Mouse (Mus musculus): ENCODE results near the gene Erc2.

Erc2 gene

DNA sequence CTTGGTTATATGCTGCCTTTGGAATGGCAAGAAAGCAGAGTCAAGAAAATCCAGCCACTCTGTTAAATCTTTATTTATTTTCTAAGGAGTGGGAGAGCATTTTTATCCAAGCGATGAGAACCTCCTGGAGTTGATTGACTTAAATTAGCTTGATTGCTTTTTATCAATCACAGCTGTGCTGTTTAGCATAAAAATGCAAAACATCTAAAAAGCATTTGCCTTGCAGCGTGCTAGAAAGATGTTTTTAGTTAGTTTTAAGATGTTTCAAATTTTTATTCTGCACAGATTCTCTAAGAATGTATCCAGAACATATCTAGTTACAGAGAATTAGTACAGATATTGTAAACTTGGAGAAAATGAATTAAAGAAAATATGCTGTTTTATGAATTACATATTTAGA, 315.7 kb downstream of the Erc2 start:
- DNase-seq (ENCODE audit: low read depth), result no peak

DNA sequence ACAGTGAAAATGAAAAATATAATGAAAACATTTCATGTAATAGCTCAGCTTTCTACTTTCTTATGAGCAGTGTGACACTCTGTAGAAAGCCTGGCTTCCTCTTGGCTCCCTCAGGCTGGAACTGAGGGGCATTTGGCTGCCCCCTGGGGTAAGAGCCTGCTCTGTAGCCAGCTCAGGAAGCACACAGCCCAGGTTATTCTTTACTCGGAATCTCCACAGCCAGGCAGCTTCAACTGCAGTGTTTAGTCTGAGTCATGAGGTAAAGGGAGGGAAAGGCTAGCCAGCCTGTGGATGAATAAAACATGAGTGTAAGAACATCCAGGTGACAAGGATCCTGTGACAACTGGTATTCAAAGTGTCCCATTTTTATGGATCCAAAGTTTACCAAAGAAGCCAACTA, 323.0 kb downstream of the Erc2 start:
- no peak for DNase-seq (ENCODE audit: low read depth)

- DNase-seq (ENCODE audit: low read depth), result no peak
Observed at GRCm38 (mm10) chr14:27946211-27946610, 324.0 kb downstream of the Erc2 start.

GRCm38 (mm10) chr14:27948391-27948790, 326.2 kb downstream of the Erc2 start:
- peak; percentile 6 for DNase-seq (ENCODE audit: low read depth)

GRCm38 (mm10) chr14:27953814-27954213, 331.6 kb downstream of the Erc2 start:
- no peak for DNase-seq (ENCODE audit: low read depth)

DNA sequence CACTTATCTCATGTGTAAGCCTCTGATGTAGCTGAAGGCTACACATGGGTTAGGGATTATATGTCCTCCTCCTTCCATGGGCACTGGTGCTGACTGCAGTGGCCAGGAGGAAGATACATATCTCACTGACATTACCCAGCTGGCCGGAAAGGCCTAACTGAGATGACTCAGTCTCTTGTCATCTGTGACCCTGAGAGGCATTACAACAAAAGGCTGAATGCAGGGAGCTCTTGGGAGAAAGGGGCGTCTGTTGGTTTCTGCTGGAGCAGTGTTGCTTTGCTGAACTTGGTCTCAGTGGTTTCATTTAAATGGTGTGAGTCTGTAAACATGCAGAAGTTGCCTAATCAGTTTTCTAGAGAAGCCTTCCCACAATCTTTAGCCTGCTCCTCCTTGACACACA, 334.6 kb downstream of the Erc2 start:
- DNase-seq (ENCODE audit: low read depth), result no peak

- DNase-seq (ENCODE audit: low read depth), result no peak
Observed at GRCm38 (mm10) chr14:27973701-27974100, 351.5 kb downstream of the Erc2 start.

DNA sequence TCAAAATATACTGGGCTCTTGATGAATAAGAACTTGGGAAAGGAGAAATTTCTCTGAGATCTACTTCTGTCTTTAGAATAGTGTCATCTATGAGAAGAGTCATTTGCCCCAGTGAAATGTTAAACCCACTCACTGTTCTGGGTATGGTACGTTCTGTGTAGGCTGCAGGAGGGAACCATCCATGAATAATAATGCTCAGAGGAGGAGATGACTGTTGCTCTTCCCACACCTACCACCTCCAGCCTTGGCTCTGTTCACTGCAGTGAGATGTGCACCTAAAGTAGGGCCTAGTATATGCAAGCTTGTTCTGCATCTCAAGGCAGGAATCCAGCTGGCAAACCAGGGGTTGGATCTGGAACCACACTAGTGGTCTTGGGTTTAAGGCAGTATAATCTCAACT, 353.4 kb downstream of the Erc2 start:
- no peak for DNase-seq (ENCODE audit: low read depth)

GRCm38 (mm10) chr14:27984758-27985157, 362.5 kb downstream of the Erc2 start:
- no peak for DNase-seq (ENCODE audit: low read depth)

- DNase-seq (ENCODE audit: low read depth), result no peak
Observed at GRCm38 (mm10) chr14:27985201-27985600, 363.0 kb downstream of the Erc2 start.

DNA sequence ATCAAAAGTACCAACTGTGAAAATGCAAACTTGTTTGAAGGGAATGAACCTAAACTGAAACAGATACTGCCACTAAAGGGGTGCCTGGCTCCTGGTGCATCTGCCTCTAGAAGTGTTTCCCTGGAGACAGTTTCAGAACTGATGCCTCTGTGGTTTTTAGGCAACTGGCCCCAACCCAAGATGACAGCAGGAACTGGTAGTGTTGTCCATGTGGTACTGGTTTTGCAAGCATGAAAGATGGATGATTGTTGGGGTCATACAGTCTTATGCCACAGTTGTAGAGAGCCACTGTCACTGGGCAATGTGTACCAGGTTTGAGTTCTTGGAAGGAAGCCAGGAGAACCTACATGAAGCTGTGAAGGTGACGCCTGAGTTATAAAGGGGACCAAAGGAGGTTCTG, 365.2 kb downstream of the Erc2 start:
- no peak for DNase-seq (ENCODE audit: low read depth)

DNA sequence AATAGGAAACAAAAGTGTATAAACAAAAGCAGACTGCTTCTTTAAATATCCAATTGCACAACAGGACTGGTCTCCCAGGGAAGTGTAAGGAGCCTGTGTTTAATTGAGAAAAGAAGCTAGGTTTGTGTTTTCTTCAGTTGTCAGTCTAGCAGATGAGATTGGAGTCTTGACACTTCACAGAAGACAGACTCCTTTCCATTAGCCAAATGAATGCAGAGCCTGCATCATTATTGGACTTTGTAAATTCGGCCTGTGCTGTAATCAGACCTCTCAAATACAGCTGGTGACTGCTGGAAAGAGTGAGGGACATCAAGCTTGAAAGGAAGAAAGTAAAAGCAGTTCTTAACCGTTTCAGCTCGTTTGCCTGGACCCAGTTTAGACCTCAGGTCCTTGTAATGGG, 376.3 kb downstream of the Erc2 start:
- no peak for DNase-seq (ENCODE audit: low read depth)

DNA sequence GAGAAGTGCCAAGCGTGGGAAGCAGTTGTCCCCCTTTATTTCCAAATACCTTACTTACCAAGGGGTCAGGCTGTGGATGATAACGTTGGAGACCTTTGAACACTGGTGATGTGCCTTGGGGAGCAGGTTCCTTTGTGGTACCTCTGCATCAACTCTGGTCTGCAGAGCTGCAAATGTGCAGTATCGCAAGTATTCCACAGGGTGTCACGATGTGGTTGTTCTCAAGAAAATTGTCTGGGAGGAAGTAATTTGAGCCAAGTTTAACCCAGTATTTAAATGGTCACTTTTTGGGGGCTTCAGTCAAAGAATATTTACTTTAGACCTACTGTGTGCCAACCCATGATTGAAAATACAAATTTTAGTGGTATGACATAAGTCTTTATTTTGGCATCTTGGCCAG, 381.8 kb downstream of the Erc2 start:
- no peak for DNase-seq (ENCODE audit: low read depth)

DNA sequence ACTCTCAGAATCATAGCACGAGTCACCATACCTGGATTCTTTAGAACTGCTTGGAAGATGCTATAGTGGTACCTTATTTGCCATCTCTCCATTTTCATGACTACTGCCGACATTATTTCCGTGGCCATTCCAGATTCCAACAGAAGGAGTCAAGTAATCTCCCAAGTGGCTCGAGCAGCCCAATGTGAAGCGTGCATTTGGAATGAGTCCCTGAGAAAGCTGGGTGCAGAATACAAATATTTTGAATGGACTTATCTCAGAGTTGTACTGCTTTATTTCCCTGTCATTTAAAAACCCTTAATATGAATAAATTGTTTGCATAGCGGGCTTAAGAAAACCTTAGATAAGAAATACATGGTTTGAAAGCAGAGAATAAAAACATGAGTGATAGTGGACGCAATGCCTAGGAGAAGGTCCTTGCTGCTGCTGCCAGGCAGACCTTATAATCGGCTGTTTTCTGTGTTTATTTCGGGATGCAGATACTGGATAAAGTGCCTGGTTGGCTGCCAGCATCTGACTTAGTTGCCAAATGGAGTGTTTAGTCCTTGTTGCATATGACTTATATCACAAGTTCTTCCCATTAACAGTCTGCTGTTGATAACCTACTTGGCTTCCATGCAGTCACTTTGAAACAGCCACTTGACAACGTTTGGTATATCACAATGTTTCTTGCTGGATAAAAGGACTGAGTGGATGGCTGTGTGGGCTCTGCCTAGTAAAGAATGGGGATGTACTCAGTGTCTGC, 388.5 kb downstream of the Erc2 start:
- no peak for DNase-seq (ENCODE audit: low read depth)

DNA sequence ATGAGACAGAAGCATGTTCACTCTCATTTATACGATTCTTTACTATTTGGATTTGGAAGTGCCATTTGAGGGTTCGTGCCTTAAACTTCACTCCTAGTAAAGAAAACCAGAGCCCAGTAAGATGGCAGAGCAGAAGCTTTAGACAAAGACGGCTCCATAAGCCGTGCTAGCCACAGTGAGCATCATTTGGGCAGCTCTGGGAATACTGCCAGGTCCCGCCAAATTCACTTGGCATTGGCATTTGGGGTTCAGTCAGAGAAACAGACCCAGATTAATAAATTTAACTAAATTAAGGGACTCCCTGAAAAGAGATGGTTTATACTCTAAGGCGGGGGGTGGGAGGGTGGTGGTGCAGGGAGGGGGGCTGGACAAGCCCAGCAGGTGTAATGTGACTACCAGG, 401.0 kb downstream of the Erc2 start:
- no peak for DNase-seq (ENCODE audit: low read depth)

- DNase-seq (ENCODE audit: low read depth), result no peak
Observed at GRCm38 (mm10) chr14:28030870-28031269, 408.6 kb downstream of the Erc2 start.

GRCm38 (mm10) chr14:28035013-28035412, 412.8 kb downstream of the Erc2 start:
- no peak for DNase-seq (ENCODE audit: low read depth)

- DNase-seq (ENCODE audit: low read depth), result no peak
Observed at GRCm38 (mm10) chr14:28043095-28043494, 420.9 kb downstream of the Erc2 start.

GRCm38 (mm10) chr14:28051646-28052045, 429.4 kb downstream of the Erc2 start:
- DNase-seq (ENCODE audit: low read depth), result no peak

GRCm38 (mm10) chr14:28057159-28057884, 435.1 kb downstream of the Erc2 start:
- DNase-seq (ENCODE audit: low read depth), result no peak

DNA sequence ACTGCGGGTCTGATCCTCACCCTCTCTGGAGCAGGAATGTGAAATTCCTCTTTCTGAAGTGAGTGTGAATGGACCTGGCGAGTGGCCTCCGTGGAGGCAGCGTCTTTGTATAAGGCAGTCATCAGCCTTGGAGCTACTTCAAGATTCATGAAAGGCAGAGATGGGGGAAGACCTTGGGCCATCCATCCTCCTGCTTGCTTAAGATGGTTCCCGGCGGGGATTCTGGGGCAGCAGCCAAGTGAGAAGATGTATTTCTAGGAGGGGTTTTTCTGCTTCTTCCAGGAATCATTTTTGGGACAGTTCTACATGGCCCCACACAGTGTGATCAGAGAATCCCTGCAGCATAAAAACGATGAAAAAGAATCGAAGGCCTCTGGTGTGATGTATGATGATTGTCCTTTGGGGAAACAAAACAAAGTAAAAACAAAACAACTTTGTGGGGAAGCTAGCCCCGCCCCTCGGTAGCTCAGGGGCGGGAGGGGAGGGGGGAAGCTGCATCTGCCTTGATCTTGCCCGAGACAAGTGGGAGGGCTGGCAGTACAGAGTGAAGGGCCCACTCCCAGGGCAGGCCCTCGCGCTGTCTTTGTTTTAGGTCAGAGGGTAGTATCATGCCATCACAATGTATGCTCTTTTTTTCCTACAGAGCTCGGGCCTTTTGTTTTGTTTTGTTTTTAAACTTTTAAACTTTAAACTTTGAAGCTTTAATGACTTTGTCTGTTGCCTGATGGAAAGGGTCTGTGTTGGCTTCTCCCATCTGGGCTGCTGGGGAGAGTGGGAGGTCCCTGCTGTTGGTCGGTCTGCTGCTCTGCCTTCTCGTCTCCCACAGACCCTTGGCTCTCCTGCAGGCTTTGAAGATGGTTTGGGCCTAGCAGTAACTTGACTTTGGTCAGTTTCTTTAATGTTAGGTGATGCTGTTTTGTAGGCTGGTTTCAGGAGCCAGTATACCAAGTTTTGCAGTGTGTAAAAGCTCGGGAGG, 435.9 kb downstream of the Erc2 start:
- no peak for DNase-seq (ENCODE audit: low read depth)

GRCm38 (mm10) chr14:28060891-28061290, 438.7 kb downstream of the Erc2 start:
- DNase-seq (ENCODE audit: low read depth), result no peak

Data from c-Kit-positive CD71-negative TER-119-negative erythroid progenitor cells, embryonic 14.5 days (primary cell).